Mouse (Mus musculus): ENCODE measurements around the gene Pla2g4a. TPM values are rescaled to one million over a fixed set of nuclear protein-coding genes. Genes with fewer than 3 reads are reported as not detected.

The Pla2g4a gene
- polyA plus RNA-seq, 2 experiments: 3.9 to 8.2 TPM

- ATAC-seq (ENCODE audit: insufficient read depth) (no peak), DNase-seq (ENCODE audit: low read depth in 3 of 3, low spot score in 3 of 3) (no peak)
- H3K36me3 ChIP-seq (replicated peaks; ENCODE audit: control insufficient read depth, insufficient read depth, low read depth): no peaks in the 10 kb centered on the region
- H3K9me3 ChIP-seq (ENCODE audit: control insufficient read depth, low read length): no peaks in the 10 kb centered on the region
- TF ChIP-seq EP300 (IDR thresholded peaks at IDR 0.05; ENCODE audit: low read depth): no peak
- TF ChIP-seq CTCF (IDR thresholded peaks at IDR 0.05; ENCODE audit: low read depth): no peak
- H3K9ac ChIP-seq (replicated peaks): no peak overlapping the region
- no peak overlapping the region for H3K27ac ChIP-seq
- WGBS (ENCODE audit: insufficient replicate concordance): 63% methylated on average over 6 of the region's 6 CpGs
- no peak overlapping the region for H3K4me3 ChIP-seq (ENCODE audit: insufficient read depth in 1 of 2, low read depth in 2 of 2, low read length in 2 of 2)
- no peaks in the 10 kb centered on the region for H3K27me3 ChIP-seq (ENCODE audit: control insufficient read depth, insufficient read depth, low read length)
- H3K4me2 ChIP-seq (ENCODE audit: low read depth): no peak overlapping the region
- no peaks in the 10 kb centered on the region for H3K4me1 ChIP-seq (replicated peaks; ENCODE audit: control insufficient read depth in 2 of 2, insufficient read depth in 2 of 2, low read length in 1 of 2)
These were observed 98.3 kb downstream of the Pla2g4a start for GRCm38 (mm10) chr1:149862801-149863200.

- no peak overlapping the region for H3K4me3 ChIP-seq (ENCODE audit: insufficient read depth in 1 of 2, low read depth in 2 of 2, low read length in 2 of 2)
- no peaks in the 10 kb centered on the region for H3K36me3 ChIP-seq (replicated peaks; ENCODE audit: control insufficient read depth, insufficient read depth, low read depth)
- WGBS (ENCODE audit: insufficient replicate concordance): 73% methylated on average over 2 of the region's 2 CpGs
- H3K27me3 ChIP-seq (ENCODE audit: control insufficient read depth, insufficient read depth, low read length): no peaks in the 10 kb centered on the region
- no peaks in the 10 kb centered on the region for H3K4me1 ChIP-seq (replicated peaks; ENCODE audit: control insufficient read depth in 2 of 2, insufficient read depth in 2 of 2, low read length in 1 of 2)
- H3K9ac ChIP-seq (replicated peaks): no peak overlapping the region
- ATAC-seq (ENCODE audit: insufficient read depth): no peak
- TF ChIP-seq EP300 (IDR thresholded peaks at IDR 0.05; ENCODE audit: low read depth) (no peak), CTCF (IDR thresholded peaks at IDR 0.05; ENCODE audit: low read depth) (no peak)
- no peak for DNase-seq (ENCODE audit: low read depth in 3 of 3, low spot score in 3 of 3)
- H3K27ac ChIP-seq: no peak overlapping the region
- H3K4me2 ChIP-seq (ENCODE audit: low read depth): no peak overlapping the region
- H3K9me3 ChIP-seq (ENCODE audit: control insufficient read depth, low read length): no peaks in the 10 kb centered on the region
These were observed 98.9 kb downstream of the Pla2g4a start for GRCm38 (mm10) chr1:149862181-149862580.

GRCm38 (mm10) chr1:149861543-149861942 lies 99.5 kb downstream of the Pla2g4a start:
- no peak for TF ChIP-seq CTCF (IDR thresholded peaks at IDR 0.05; ENCODE audit: low read depth)
- TF ChIP-seq EP300 (IDR thresholded peaks at IDR 0.05; ENCODE audit: low read depth): no peak
- no peak overlapping the region for H3K27ac ChIP-seq
- H3K4me3 ChIP-seq (ENCODE audit: insufficient read depth in 1 of 2, low read depth in 2 of 2, low read length in 2 of 2): no peak overlapping the region
- ATAC-seq (ENCODE audit: insufficient read depth) (no peak), DNase-seq (ENCODE audit: low read depth in 3 of 3, low spot score in 3 of 3) (no peak)
- H3K9ac ChIP-seq (replicated peaks): no peak overlapping the region
- H3K4me1 ChIP-seq (replicated peaks; ENCODE audit: control insufficient read depth in 2 of 2, insufficient read depth in 2 of 2, low read length in 1 of 2): no peaks in the 10 kb centered on the region
- no peaks in the 10 kb centered on the region for H3K9me3 ChIP-seq (ENCODE audit: control insufficient read depth, low read length)
- no peaks in the 10 kb centered on the region for H3K36me3 ChIP-seq (replicated peaks; ENCODE audit: control insufficient read depth, insufficient read depth, low read depth)
- H3K4me2 ChIP-seq (ENCODE audit: low read depth): no peak overlapping the region
- 70% methylated on average over 2 of the region's 2 CpGs for WGBS (ENCODE audit: insufficient replicate concordance)
- no peaks in the 10 kb centered on the region for H3K27me3 ChIP-seq (ENCODE audit: control insufficient read depth, insufficient read depth, low read length)

GRCm38 (mm10) chr1:149858734-149859133 lies 102.4 kb downstream of the Pla2g4a start:
- no peaks in the 10 kb centered on the region for H3K27me3 ChIP-seq (ENCODE audit: control insufficient read depth, insufficient read depth, low read length)
- no peak overlapping the region for H3K27ac ChIP-seq
- no peak for ATAC-seq (ENCODE audit: insufficient read depth)
- no peaks in the 10 kb centered on the region for H3K4me1 ChIP-seq (replicated peaks; ENCODE audit: control insufficient read depth in 2 of 2, insufficient read depth in 2 of 2, low read length in 1 of 2)
- H3K9ac ChIP-seq (replicated peaks): no peak overlapping the region
- no peak overlapping the region for H3K4me2 ChIP-seq (ENCODE audit: low read depth)
- 66% methylated on average over 5 of the region's 5 CpGs for WGBS (ENCODE audit: insufficient replicate concordance)
- H3K9me3 ChIP-seq (ENCODE audit: control insufficient read depth, low read length): no peaks in the 10 kb centered on the region
- H3K36me3 ChIP-seq (replicated peaks; ENCODE audit: control insufficient read depth, insufficient read depth, low read depth): no peaks in the 10 kb centered on the region
- no peak overlapping the region for H3K4me3 ChIP-seq (ENCODE audit: insufficient read depth in 1 of 2, low read depth in 2 of 2, low read length in 2 of 2)
- TF ChIP-seq EP300 (IDR thresholded peaks at IDR 0.05; ENCODE audit: low read depth) (no peak), CTCF (IDR thresholded peaks at IDR 0.05; ENCODE audit: low read depth) (peak; percentile 20; the same call in 1 of the 2 replicates)
- no peak for DNase-seq (ENCODE audit: low read depth in 3 of 3, low spot score in 3 of 3)

GRCm38 (mm10) chr1:149856720-149857119 lies 104.4 kb downstream of the Pla2g4a start:
- TF ChIP-seq CTCF (IDR thresholded peaks at IDR 0.05; ENCODE audit: low read depth) (peak; percentile 81), EP300 (IDR thresholded peaks at IDR 0.05; ENCODE audit: low read depth) (no peak)
- no peak overlapping the region for H3K9ac ChIP-seq (replicated peaks)
- H3K4me1 ChIP-seq (replicated peaks; ENCODE audit: control insufficient read depth in 2 of 2, insufficient read depth in 2 of 2, low read length in 1 of 2): no peaks in the 10 kb centered on the region
- H3K27me3 ChIP-seq (ENCODE audit: control insufficient read depth, insufficient read depth, low read length): no peaks in the 10 kb centered on the region
- H3K9me3 ChIP-seq (ENCODE audit: control insufficient read depth, low read length): no peaks in the 10 kb centered on the region
- 28% methylated on average over 9 of the region's 9 CpGs for WGBS (ENCODE audit: insufficient replicate concordance)
- H3K27ac ChIP-seq: no peak overlapping the region
- H3K36me3 ChIP-seq (replicated peaks; ENCODE audit: control insufficient read depth, insufficient read depth, low read depth): no peaks in the 10 kb centered on the region
- no peak overlapping the region for H3K4me2 ChIP-seq (ENCODE audit: low read depth)
- DNase-seq (ENCODE audit: low read depth in 3 of 3, low spot score in 3 of 3): peak; percentile 10 to 22 (median 12)
- no peak for ATAC-seq (ENCODE audit: insufficient read depth)
- no peak overlapping the region for H3K4me3 ChIP-seq (ENCODE audit: insufficient read depth in 1 of 2, low read depth in 2 of 2, low read length in 2 of 2)
